Comparison of ENCODE assay signal across 8 mouse cellular contexts in genomic region chr5:99978699-99979442, GRCm38 (mm10). TPM values are rescaled to one million over a fixed set of nuclear protein-coding genes. Genes with fewer than 3 reads are reported as not detected.
DNase-seq lines count a peak whose midpoint lies in the region; ATAC-seq lines count a peak whose summit lies in the region.

Hnrnpd (minus strand) TSS chr5:99978938.
4930524J08Rik (plus strand) TSS chr5:99979061.

- peak; percentile 96 for DNase-seq in adrenal gland, adult (ENCODE audit: inconsistent age in 2 of 2, low spot score in 1 of 2)
- DNase-seq in embryo, embryonic 10 days (ENCODE audit: low spot score), result peak; percentile 98
- peak; percentile 91 for DNase-seq in gastrocnemius, postnatal 10 days
- DNase-seq in left cerebral cortex, adult 9 months (ENCODE audit: low spot score in 2 of 2), result peak; percentile 89 to 93
- DNase-seq in right cerebral cortex, adult 2 months (ENCODE audit: low spot score in 2 of 2), result peak; percentile 90 to 91
- peak; percentile 76 for DNase-seq in urinary bladder, postnatal 10 days (ENCODE audit: low spot score)

- no peaks in the 10 kb centered on the region for H3K27me3 ChIP-seq in megakaryocyte, embryonic 14.5 days (replicated peaks)

- H3K4me1 ChIP-seq in megakaryocyte, embryonic 14.5 days, result peaks cover 27% of the 10 kb centered on the region

- H3K36me3 ChIP-seq in megakaryocyte, embryonic 14.5 days (replicated peaks; ENCODE audit: low read length), result peaks cover 9% of the 10 kb centered on the region

- peak within 1 kb of the TSS; percentile 98 for H3K4me3 ChIP-seq in megakaryocyte, embryonic 14.5 days (replicated peaks)

- H3K9me3 ChIP-seq in megakaryocyte, embryonic 14.5 days, result 0 out of 2 replicates have a peak, but pooled peaks cover 5% of the 10 kb centered on the region

- peak; percentile 85 for ATAC-seq in inflammation-experienced regulatory T-cells, adult 6 months

RNA-seq across cellular contexts. Expression of gene Hnrnpd, which starts in this region (rescaled TPM):
- 100 to 1,000 TPM; 129 to 153 TPM for total RNA-seq in gastrocnemius, postnatal 10 days (2021)
- 10 to 100 TPM; 43.1 to 68.3 (median 56.9) TPM for polyA plus RNA-seq in inflammation-experienced regulatory T-cells, adult 6 months (2017; shearing (Covaris generic))
- polyA plus RNA-seq in megakaryocyte, embryonic 14.5 days (2012; ENCODE audit: insufficient read depth, low replicate concordance), result 145 and 260 TPM in 2 replicates

RNA-seq across cellular contexts. Expression of gene 4930524J08Rik, which starts in this region (rescaled TPM):
- 1 to 10 TPM; 1.1 to 1.2 TPM for total RNA-seq in gastrocnemius, postnatal 10 days (2021)
- polyA plus RNA-seq in inflammation-experienced regulatory T-cells, adult 6 months (2017; shearing (Covaris generic)), result not detected
- 2.5 TPM in 1 of 2 replicates, not detected in the other for polyA plus RNA-seq in megakaryocyte, embryonic 14.5 days (2012; ENCODE audit: insufficient read depth, low replicate concordance)

Comparison
In these comparisons a context has a peak if more than half of its experiments do, and no peak if none do; other contexts are left out.
1. Peak in every context shown above with its lines: DNase-seq, ATAC-seq and H3K4me3 ChIP-seq.